Comparison of ENCODE assay signal across 11 mouse cellular contexts in the genomic region with DNA sequence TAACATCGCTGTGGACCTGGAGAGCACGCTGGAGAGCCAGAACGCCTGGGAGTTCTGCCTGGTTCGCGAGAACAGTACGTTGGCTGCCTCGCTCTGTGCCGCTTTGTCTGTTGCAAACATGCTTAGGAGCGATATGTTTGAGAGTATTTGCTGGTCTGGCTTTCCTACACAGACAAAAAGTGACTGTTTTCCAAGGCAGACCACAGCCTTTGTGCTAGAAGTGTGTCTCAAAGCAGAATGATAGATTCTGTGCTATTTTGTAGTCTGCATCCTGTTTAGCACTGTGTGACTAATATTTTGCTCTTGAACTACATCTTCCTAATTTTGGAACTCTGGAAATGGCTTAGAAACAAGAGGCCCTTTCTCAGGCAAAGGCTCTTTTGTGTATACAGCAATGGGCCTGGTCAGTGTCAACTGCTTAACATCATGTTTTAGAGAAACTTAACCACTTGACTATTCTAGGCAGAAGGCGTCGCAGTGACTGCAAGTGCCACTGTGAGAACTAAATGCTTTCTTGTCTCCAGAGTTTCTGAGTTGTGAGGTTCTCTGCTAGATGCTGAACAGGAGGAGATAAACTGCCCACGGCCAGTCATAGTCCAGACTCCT.
DNase-seq lines count a peak whose midpoint lies in the region; ATAC-seq lines count a peak whose summit lies in the region.
"Had no signal": no experiment of that assay in that cellular context is flagged by ENCODE, and none has a peak within 500 bp of the region (broad histone marks: within the 10 kb centered on the region; RNA-seq: fewer than 3 reads in every experiment).

No protein-coding gene starts in this region.

- peak overlapping the region; percentile 61 for H3K27ac ChIP-seq in hindbrain, embryonic 13.5 days
- H3K27ac ChIP-seq in hindbrain, embryonic 14.5 days: no peak overlapping the region
- no peak overlapping the region for H3K27ac ChIP-seq in kidney, embryonic 16.5 days (ENCODE audit: low read length)
- H3K27ac ChIP-seq: forebrain, embryonic 10.5 days had no signal

- H3K4me3 ChIP-seq in hindbrain, embryonic 13.5 days: no peak overlapping the region
- no peak overlapping the region for H3K4me3 ChIP-seq in hindbrain, embryonic 14.5 days (replicated peaks; ENCODE audit: low read length)
- H3K4me3 ChIP-seq in kidney, embryonic 16.5 days (ENCODE audit: low read length): no peak overlapping the region
- H3K4me3 ChIP-seq: forebrain, embryonic 10.5 days had no signal

- H3K4me2 ChIP-seq in hindbrain, embryonic 13.5 days: no peak overlapping the region
- no peak overlapping the region for H3K4me2 ChIP-seq in hindbrain, embryonic 14.5 days (replicated peaks)
- no peak overlapping the region for H3K4me2 ChIP-seq in kidney, embryonic 16.5 days (replicated peaks; ENCODE audit: low read depth, low read length)

- H3K4me1 ChIP-seq in hindbrain, embryonic 13.5 days (replicated peaks): peaks cover 9% of the 10 kb centered on the region
- H3K4me1 ChIP-seq in hindbrain, embryonic 14.5 days (replicated peaks; ENCODE audit: control insufficient read depth, insufficient read depth, low read length): no peaks in the 10 kb centered on the region
- H3K4me1 ChIP-seq in kidney, embryonic 16.5 days (ENCODE audit: insufficient read depth, low read length): peaks cover 5% of the 10 kb centered on the region; the same call in 1 of the 2 replicates

- no peaks in the 10 kb centered on the region for H3K9me3 ChIP-seq in hindbrain, embryonic 13.5 days
- H3K9me3 ChIP-seq in hindbrain, embryonic 14.5 days (ENCODE audit: control insufficient read depth, low read length): no peaks in the 10 kb centered on the region
- peaks cover 4% of the 10 kb centered on the region; the same call in 1 of the 2 replicates for H3K9me3 ChIP-seq in kidney, embryonic 16.5 days (ENCODE audit: low read length)
- H3K9me3 ChIP-seq: forebrain, embryonic 10.5 days had no signal

- 77% methylated on average over 12 of the region's 12 CpGs for WGBS in hindbrain, embryonic 13.5 days
- WGBS in hindbrain, embryonic 14.5 days: 73% methylated on average over 12 of the region's 12 CpGs
- WGBS in kidney, embryonic 16.5 days: 73% methylated on average over 12 of the region's 12 CpGs

- no peaks in the 10 kb centered on the region for H3K27me3 ChIP-seq in hindbrain, embryonic 13.5 days
- no peaks in the 10 kb centered on the region for H3K27me3 ChIP-seq in hindbrain, embryonic 14.5 days (ENCODE audit: control insufficient read depth, insufficient read depth, low read length)
- no peaks in the 10 kb centered on the region for H3K27me3 ChIP-seq in kidney, embryonic 16.5 days (ENCODE audit: insufficient read depth, low read length)

- no peaks in the 10 kb centered on the region for H3K36me3 ChIP-seq in hindbrain, embryonic 13.5 days
- no peaks in the 10 kb centered on the region for H3K36me3 ChIP-seq in hindbrain, embryonic 14.5 days (replicated peaks; ENCODE audit: control insufficient read depth, insufficient read depth)
- H3K36me3 ChIP-seq in kidney, embryonic 16.5 days (ENCODE audit: insufficient read depth, low read length): no peaks in the 10 kb centered on the region
- H3K36me3 ChIP-seq: forebrain, embryonic 10.5 days had no signal

- no peak overlapping the region for H3K9ac ChIP-seq in hindbrain, embryonic 13.5 days
- H3K9ac ChIP-seq in hindbrain, embryonic 14.5 days: no peak overlapping the region
- H3K9ac ChIP-seq in kidney, embryonic 16.5 days (replicated peaks; ENCODE audit: low read length): no peak overlapping the region

- ATAC-seq in hindbrain, embryonic 13.5 days (ENCODE audit: low FRiP score): no peak
- ATAC-seq in hindbrain, embryonic 14.5 days (ENCODE audit: low FRiP score): no peak
- no peak for ATAC-seq in kidney, embryonic 16.5 days (ENCODE audit: low FRiP score, low TSS enrichment)
- ATAC-seq: lung, postnatal 0 days had no signal

- no peak for DNase-seq in hindbrain, embryonic 14.5 days (ENCODE audit: low spot score)
- peak; percentile 13 to 28 for DNase-seq in right cerebral cortex, adult 2 months (ENCODE audit: low spot score in 2 of 2)
- DNase-seq in right cerebral cortex, postnatal 36 days (ENCODE audit: low spot score in 2 of 2): no peak
- peak; percentile 32 to 38 for DNase-seq in layer of hippocampus, postnatal 10 days (ENCODE audit: low spot score in 2 of 2)
- no peak for DNase-seq in kidney, postnatal 14 days
- DNase-seq: kidney, adult 8-10 months; right cerebral cortex, adult 18-20 months had no signal

Comparison
In these comparisons a context has a peak if more than half of its experiments do, and no peak if none do; other contexts are left out.
1. DNase-seq: peak in right cerebral cortex, adult 2 months (2 of 2) and layer of hippocampus, postnatal 10 days (2 of 2); none in hindbrain, embryonic 14.5 days (single experiment), right cerebral cortex, postnatal 36 days (0 of 2) and kidney, postnatal 14 days (single experiment).